Mouse (Mus musculus): ENCODE results near the gene Mtch1. TPM values are rescaled to one million over a fixed set of nuclear protein-coding genes. Genes with fewer than 3 reads are reported as not detected.

The Mtch1 gene
- total and polyA plus RNA-seq, 3 experiments: 220 to 331 (median 280) TPM

GRCm38 (mm10) chr17:29310056-29310623 lies 37.6 kb downstream of the Mtch1 start:
- no peak for DNase-seq

- DNase-seq: no peak
These were observed 41.9 kb downstream of the Mtch1 start for GRCm38 (mm10) chr17:29305871-29306270.

GRCm38 (mm10) chr17:29305058-29305806 lies 42.5 kb downstream of the Mtch1 start:
- DNase-seq: no peak

DNA sequence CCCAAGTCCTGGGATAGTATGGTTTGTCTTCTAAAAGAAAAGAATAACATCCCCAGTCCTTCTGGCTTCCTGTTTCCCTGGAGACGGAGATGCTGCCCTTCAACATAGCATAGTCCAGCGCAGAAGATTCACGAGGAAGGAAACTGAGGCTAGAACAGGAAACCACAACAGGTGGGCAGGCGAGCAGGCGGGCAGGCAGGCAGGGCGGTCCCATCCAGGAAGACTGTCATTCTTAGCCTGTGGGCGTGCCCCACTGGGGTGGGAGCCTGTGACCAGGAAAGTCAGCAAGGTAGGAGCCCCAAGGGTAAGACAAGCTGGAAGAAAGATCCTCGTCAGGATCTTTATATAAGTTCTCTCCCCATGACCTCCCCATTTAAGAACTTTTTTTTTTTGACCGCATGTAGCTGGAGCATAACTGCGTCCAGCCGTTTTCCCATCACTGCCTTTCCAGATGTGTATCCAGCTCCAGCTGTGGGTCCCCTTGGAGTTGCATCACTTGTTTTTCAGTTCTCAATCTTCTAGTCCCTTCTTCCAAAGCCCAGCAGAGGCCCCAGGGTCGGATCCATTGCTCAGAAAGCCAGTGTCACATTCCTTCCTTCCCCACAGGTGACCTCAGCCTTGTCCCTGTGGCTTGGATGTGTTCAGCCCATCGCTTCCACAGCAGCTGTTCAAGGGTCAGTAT lies 43.2 kb downstream of the Mtch1 start:
- DNase-seq: no peak

DNA sequence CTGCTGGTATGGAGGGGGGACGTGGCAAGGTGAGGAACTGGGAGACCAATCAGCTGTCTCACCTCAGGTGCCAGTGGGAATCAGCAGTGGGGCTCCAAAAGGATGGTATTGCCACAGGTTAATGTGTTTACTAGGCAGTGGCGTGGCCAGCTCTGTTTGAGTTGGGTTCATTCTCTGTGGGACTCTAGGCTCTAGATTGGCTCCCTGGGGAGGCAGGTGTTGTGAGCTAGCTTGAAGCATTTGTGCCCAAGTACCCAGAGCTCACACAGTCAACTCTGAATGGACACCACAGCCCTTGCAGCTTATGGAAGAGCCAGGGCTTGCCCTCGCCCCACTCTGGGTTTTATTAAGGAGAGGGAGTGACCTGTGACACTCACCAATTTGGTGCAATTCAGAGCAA lies 43.9 kb downstream of the Mtch1 start:
- DNase-seq: no peak

GRCm38 (mm10) chr17:29303087-29303486 lies 44.6 kb downstream of the Mtch1 start:
- no peak for DNase-seq

- no peak for DNase-seq
These were observed 45.6 kb downstream of the Mtch1 start for GRCm38 (mm10) chr17:29302149-29302548.

GRCm38 (mm10) chr17:29301421-29301820 lies 46.3 kb downstream of the Mtch1 start:
- no peak for DNase-seq

- no peak for DNase-seq
These were observed 46.8 kb downstream of the Mtch1 start for GRCm38 (mm10) chr17:29300926-29301325.

GRCm38 (mm10) chr17:29299282-29299681 lies 48.5 kb downstream of the Mtch1 start:
- no peak for DNase-seq

GRCm38 (mm10) chr17:29297813-29298212 lies 49.9 kb downstream of the Mtch1 start:
- no peak for DNase-seq

DNA sequence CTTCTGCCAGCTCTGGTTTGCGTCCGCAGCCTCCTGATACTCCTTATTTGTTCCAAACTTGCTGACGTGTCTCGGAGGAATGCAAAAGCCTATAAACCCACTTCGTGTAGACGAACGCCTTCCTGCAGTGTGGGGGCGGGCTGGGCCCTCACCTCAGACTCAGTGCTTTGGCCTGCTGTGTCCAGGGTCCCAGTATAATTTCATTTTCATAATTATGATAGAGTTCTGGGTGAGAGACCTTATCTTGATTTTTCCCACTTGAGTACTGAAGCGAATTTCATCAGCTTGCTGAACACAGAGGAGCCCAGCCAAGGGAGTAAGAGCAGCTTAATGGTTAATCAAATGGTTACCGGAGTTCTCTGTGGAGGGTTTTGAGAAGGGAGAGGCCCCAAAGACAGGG lies 50.4 kb downstream of the Mtch1 start:
- DNase-seq: no peak

- DNase-seq: no peak
These were observed 51.9 kb downstream of the Mtch1 start for GRCm38 (mm10) chr17:29295835-29296234.

DNA sequence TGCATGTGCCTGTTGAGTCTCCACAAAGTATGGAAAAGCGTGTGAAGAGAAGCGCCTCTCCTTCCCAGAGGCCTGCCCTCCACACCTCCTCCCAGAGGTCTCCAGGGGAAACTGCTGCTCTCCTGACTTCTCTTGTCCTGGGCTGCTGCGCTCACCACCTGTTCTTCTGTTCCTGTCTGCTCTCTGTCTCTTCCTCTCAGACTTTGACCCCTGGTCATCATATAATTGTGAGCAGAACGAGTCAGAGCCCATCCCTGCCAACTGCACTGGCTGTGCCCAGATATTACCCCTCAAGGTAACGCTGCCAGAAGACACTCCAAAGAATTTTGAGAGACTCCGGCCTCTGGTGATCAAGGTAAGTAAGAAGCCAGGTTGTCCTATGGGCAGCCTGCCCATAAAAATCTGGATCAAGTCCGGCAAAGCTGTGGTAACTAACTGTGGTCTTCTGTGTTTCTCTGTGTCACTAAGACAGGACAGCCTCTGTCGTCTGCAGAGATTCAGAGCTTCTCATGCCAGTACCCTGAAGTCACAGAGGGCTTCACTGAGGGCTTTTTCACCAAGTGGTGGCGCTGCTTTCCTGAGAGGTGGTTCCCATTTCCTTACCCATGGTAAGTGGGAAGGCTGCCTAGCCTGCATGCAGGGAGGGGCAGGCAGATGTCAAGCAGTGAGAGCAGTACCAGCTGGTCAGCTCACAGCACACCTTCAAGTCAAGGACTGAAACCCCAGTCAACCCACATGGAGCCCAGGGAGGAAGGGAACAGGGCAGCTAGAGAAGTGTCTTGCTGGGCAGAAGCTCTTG lies 53.7 kb downstream of the Mtch1 start:
- no peak for DNase-seq

- no peak for DNase-seq
These were observed 54.7 kb downstream of the Mtch1 start for GRCm38 (mm10) chr17:29292996-29293395.

DNA sequence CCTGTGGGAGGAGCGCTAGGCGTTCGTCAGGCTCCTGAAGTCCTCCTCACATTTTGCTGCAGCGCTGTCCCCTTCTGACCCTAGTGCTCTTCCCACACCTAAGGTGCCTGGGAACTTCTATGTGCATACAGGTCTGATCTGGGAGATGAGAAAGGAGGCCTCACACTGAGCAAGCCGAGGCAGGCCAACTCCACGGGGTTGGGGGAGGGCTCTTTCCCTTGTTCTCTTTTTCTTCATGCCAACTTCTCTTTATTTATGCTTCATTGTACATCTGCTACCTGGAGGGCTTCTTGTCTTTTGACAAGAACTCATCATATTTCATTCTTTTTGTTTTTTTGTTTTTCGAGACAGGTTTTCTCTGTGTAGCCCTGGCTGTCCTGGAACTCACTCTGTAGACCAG lies 55.9 kb downstream of the Mtch1 start:
- DNase-seq: no peak

- DNase-seq: no peak
These were observed 65.3 kb downstream of the Mtch1 start for GRCm38 (mm10) chr17:29282216-29282952.

All from adrenal gland, adult 2 months (tissue).